Mouse (Mus musculus) c-Kit-negative CD71-positive TER-119-positive erythroid progenitor cells, embryonic 14.5 days (primary cell): ENCODE measurements around the gene Clns1a.

ENCODE experiments used
- DNase-seq: peaks from one replicate; pipeline ENCODE4 v3.0.0-alpha.2; 2013; ENCODE audit warnings: low read depth, low spot score

Gene Clns1a

GRCm38 (mm10) chr7:97726778-97727177 lies 30.3 kb downstream of the Clns1a start:
- no peak for DNase-seq

- DNase-seq = no peak
Measured at GRCm38 (mm10) chr7:97728666-97729614, 32.5 kb downstream of the Clns1a start.

GRCm38 (mm10) chr7:97730427-97730826 lies 34.0 kb downstream of the Clns1a start:
- DNase-seq = no peak

GRCm38 (mm10) chr7:97733606-97734005 lies 37.2 kb downstream of the Clns1a start:
- DNase-seq = no peak

- DNase-seq = no peak
Measured at GRCm38 (mm10) chr7:97735021-97735420, 38.6 kb downstream of the Clns1a start.

- DNase-seq = no peak
Measured at GRCm38 (mm10) chr7:97735886-97736420, 39.5 kb downstream of the Clns1a start.

- DNase-seq = no peak
Measured at GRCm38 (mm10) chr7:97737256-97737637, 40.8 kb downstream of the Clns1a start.

GRCm38 (mm10) chr7:97737638-97738456 lies 41.4 kb downstream of the Clns1a start, which contains the start of gene Aqp11:
Aqp11 (minus strand) TSS chr7:97738289.
- peak; percentile 69 for DNase-seq

- DNase-seq = no peak
Measured at GRCm38 (mm10) chr7:97740948-97741347, 44.5 kb downstream of the Clns1a start.

GRCm38 (mm10) chr7:97741756-97742291 lies 45.4 kb downstream of the Clns1a start:
- no peak for DNase-seq

GRCm38 (mm10) chr7:97745299-97745698 lies 48.9 kb downstream of the Clns1a start:
- peak; percentile 70 for DNase-seq

- peak; percentile 65 for DNase-seq
Measured at GRCm38 (mm10) chr7:97747176-97747707, 50.8 kb downstream of the Clns1a start.

- DNase-seq = peak; percentile 70
Measured at GRCm38 (mm10) chr7:97747787-97748497, 51.5 kb downstream of the Clns1a start.

GRCm38 (mm10) chr7:97748527-97749206 lies 52.2 kb downstream of the Clns1a start:
- no peak for DNase-seq

GRCm38 (mm10) chr7:97749207-97750190 lies 53.1 kb downstream of the Clns1a start:
- DNase-seq = peak; percentile 46

- DNase-seq = no peak
Measured at GRCm38 (mm10) chr7:97756967-97757881, 60.8 kb downstream of the Clns1a start.

GRCm38 (mm10) chr7:97764591-97764990 lies 68.2 kb downstream of the Clns1a start:
- no peak for DNase-seq
